Mouse (Mus musculus) lung, adult 2 months (tissue): ENCODE data around the gene Tgif1. TPM values are rescaled to one million over a fixed set of nuclear protein-coding genes. Genes with fewer than 3 reads are reported as not detected.
"Not testable (repeated sequence)": the region's sequence is repeated elsewhere in the genome, so short reads cannot be mapped to it uniquely, and the experiment has no call there.

ENCODE experiments used
- DNase-seq: peaks from one replicate; pipeline ENCODE4 v3.0.0; 2022
- H3K4me1 ChIP-seq: fragments of 200-500 bp; 2 replicates; pipeline ENCODE4 v1.6.1; 2011; ENCODE audit warnings: low read length; ENCODE audit not compliant: control insufficient read depth, insufficient read depth
- H3K4me3 ChIP-seq: fragments of 200-500 bp; replicated peaks from 2 replicates; pipeline ENCODE3; 2011; ENCODE audit warnings: low read depth, mild to moderate bottlenecking, control low read depth, low read length; ENCODE audit errors: extremely low read depth
- CTCF ChIP-seq: fragments of 200-500 bp; IDR thresholded peaks from 2 replicates; pipeline ENCODE4 v1.5.1; 2011; ENCODE audit warnings: mild to moderate bottlenecking, low read length, control low read depth; ENCODE audit not compliant: insufficient read depth
- POLR2A ChIP-seq: fragments of 200-500 bp; IDR thresholded peaks from 2 replicates; pipeline ENCODE4 v1.6.1; 2011; ENCODE audit warnings: low read depth, mild to moderate bottlenecking, control low read depth, low read length, borderline replicate concordance; ENCODE audit errors: extremely low read depth
- WGBS: fragments of 180-500 bp; shearing (Covaris S2); methylation state at CpG from one replicate; pipeline ENCODE4 v1.1.7; 2018; 5-methylcytosine and 5-hydroxymethylcytosine counted together
- polyA plus RNA-seq: library from polyadenylated mRNA; depleted of rRNA; stranded (reverse); fragments of >200 nt; gene quantifications from 2 replicates; pipeline ENCODE4 v1.2.3, GENCODE M21; 2012

Tgif1 gene
- polyA plus RNA-seq, 1 experiment = 25.2 TPM

- Histone ChIP-seq H3K4me1 (peaks cover 7% of the 10 kb centered on the region; the same call in 1 of the 2 replicates), H3K4me3 (peak overlapping the region; percentile 25)
- TF ChIP-seq POLR2A (no peak), CTCF (0 out of 2 replicates have a peak, but pooled peaks have one; percentile 21)
- WGBS = 1% methylated on average over 4 of the region's 4 CpGs
- peak; percentile 22 for DNase-seq
Measured at GRCm38 (mm10) chr17:70847086-70847485, 6.3 kb downstream of the Tgif1 start.

- peaks cover 7% of the 10 kb centered on the region; the same call in 1 of the 2 replicates for H3K4me1 ChIP-seq
- DNase-seq = peak; percentile 14
- no peak for TF ChIP-seq CTCF
- TF ChIP-seq POLR2A = no peak
- H3K4me3 ChIP-seq = no peak overlapping the region
- WGBS = 42% methylated on average over 8 of the region's 8 CpGs
Measured at GRCm38 (mm10) chr17:70846111-70846644, 7.2 kb downstream of the Tgif1 start.

GRCm38 (mm10) chr17:70845543-70845942 is 7.8 kb downstream of the Tgif1 start:
- DNase-seq = no peak
- no peak for TF ChIP-seq CTCF
- TF ChIP-seq POLR2A = no peak
- Histone ChIP-seq H3K4me1 (peaks cover 7% of the 10 kb centered on the region; the same call in 1 of the 2 replicates), H3K4me3 (no peak overlapping the region)
- WGBS = 64% methylated on average over 2 of the region's 2 CpGs

- Histone ChIP-seq H3K4me1 (peaks cover 7% of the 10 kb centered on the region; the same call in 1 of the 2 replicates), H3K4me3 (no peak overlapping the region)
- WGBS = 38% methylated on average over 10 of the region's 10 CpGs
- TF ChIP-seq POLR2A (no peak), CTCF (no peak)
- peak; percentile 30 for DNase-seq
Measured at GRCm38 (mm10) chr17:70844971-70845370, 8.4 kb downstream of the Tgif1 start.

GRCm38 (mm10) chr17:70843252-70843651 is 10.1 kb downstream of the Tgif1 start:
- TF ChIP-seq CTCF = no peak
- WGBS = 83% methylated on average over 4 of the region's 4 CpGs
- no peak for DNase-seq
- H3K4me1 ChIP-seq = peaks cover 7% of the 10 kb centered on the region; the same call in 1 of the 2 replicates
- no peak overlapping the region for H3K4me3 ChIP-seq

DNA sequence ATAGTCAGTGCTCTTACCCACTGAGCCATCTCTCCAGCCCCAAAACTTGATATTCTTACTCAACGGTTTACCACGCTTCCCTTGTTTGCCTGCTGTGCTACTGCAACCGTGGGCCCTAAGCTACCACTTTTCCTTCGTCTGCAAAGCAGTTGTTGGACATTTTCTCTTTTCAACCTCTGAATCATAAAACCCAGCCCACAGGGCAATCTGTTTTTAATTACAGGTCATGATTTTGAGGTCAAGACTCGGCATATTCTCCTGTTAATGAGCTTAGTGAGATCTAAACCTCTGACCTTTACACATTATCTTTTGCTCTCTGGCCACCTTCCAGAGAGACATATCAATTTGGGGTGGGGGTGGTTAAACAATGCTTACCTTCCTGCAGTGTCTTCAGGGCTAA is 14.8 kb downstream of the Tgif1 start:
- Histone ChIP-seq H3K4me3 (no peak overlapping the region), H3K4me1 (no peaks in the 10 kb centered on the region)
- TF ChIP-seq CTCF (no peak), POLR2A (no peak)
- WGBS = 86% methylated on average over 5 of the region's 5 CpGs
- no peak for DNase-seq

DNA sequence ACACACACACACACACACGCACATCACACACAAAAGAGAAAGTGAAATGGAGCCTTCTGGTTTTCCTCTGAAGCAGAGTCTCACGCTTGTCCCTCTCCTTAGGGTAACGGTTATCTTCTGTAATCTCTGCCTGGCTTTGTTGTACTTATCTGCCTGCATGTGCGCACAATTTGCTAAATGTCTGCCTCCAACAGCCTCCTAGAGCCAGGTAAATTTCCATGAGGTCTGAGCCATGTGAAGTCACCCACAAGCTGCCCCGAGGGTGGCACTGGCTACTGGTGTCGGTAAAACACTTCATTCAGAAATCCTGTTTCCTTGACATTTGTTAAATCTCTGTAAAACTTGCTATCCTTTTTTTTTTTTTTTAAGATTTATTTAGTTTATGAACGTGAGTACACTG is 15.3 kb downstream of the Tgif1 start:
- no peak for TF ChIP-seq POLR2A
- TF ChIP-seq CTCF = no peak
- WGBS = 85% methylated on average over 7 of the region's 7 CpGs
- Histone ChIP-seq H3K4me3 (no peak overlapping the region), H3K4me1 (no peaks in the 10 kb centered on the region)
- DNase-seq = no peak

DNA sequence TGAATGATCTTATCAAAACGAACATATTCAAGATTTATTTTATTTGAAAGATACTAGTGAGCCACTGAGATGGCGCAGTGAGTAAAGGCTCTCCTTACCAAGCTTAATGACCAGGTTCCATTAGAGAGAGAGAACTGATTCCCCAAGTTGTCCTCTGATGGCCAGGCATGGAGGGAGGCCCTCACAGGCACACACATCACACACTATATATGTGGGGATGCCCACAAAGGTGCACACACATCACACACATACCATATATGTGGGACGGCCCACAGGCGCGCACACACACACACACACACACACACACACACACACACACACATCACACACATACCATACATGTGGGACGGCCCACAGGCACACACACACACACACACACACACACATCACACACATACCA is 15.9 kb downstream of the Tgif1 start:
- H3K4me3 ChIP-seq, DNase-seq, H3K4me1 ChIP-seq: not testable (repeated sequence)
- 97% methylated on average over 6 of the region's 6 CpGs for WGBS

DNA sequence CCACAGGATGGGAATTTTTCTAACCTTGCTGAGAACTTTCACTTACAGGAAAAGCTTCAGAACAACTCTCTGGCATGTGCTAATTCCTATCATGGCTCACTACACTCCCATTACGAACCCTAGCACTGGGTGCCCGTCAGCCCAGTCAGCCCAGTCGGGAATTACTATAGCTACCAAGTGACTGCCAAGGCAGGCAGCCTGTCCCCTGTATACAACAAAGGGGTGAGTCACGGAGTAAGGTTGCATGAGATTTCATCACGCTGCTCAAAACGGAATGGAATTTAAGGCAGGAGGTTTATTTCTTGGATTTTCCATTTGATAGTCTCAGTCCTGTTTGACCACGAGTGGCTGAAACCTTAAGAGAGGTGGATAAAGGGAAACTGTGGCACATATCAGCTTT is 16.5 kb downstream of the Tgif1 start:
- H3K4me1 ChIP-seq = no peaks in the 10 kb centered on the region
- TF ChIP-seq CTCF = no peak
- TF ChIP-seq POLR2A = no peak
- no peak overlapping the region for H3K4me3 ChIP-seq
- DNase-seq = no peak
- WGBS = 77% methylated on average over 7 of the region's 7 CpGs

- no peak for DNase-seq
- no peaks in the 10 kb centered on the region for H3K4me1 ChIP-seq
- 10% methylated on average over 10 of the region's 10 CpGs for WGBS
- TF ChIP-seq CTCF = no peak
- no peak for TF ChIP-seq POLR2A
- peak overlapping the region; percentile 40 for H3K4me3 ChIP-seq
Measured at GRCm38 (mm10) chr17:70835071-70835790, 18.1 kb downstream of the Tgif1 start.
